Mouse (Mus musculus) hindbrain, embryonic 10.5 days (tissue): ENCODE data around the gene Atf3. TPM values are rescaled to one million over a fixed set of nuclear protein-coding genes. Genes with fewer than 3 reads are reported as not detected.

Source experiments
- DNase-seq: peaks from one replicate; pipeline ENCODE4 v3.0.0-alpha.2; 2017; ENCODE audit warnings: low spot score
- H3K27ac ChIP-seq: fragments of 300-500 bp; sonication (generic); 2 replicates; pipeline ENCODE4 v1.5.1; 2016; ENCODE audit warnings: mild to moderate bottlenecking, moderate library complexity
- H3K27me3 ChIP-seq: fragments of 300-500 bp; sonication (generic); 2 replicates; pipeline ENCODE4 v1.6.1; 2016; ENCODE audit warnings: mild to moderate bottlenecking; ENCODE audit not compliant: poor library complexity, insufficient read depth, severe bottlenecking
- H3K36me3 ChIP-seq: fragments of 300-500 bp; sonication (generic); 2 replicates; pipeline ENCODE4 v1.6.1; 2016; ENCODE audit warnings: mild to moderate bottlenecking, moderate library complexity
- H3K4me1 ChIP-seq: fragments of 300-500 bp; sonication (generic); replicated peaks from 2 replicates; pipeline ENCODE4 v1.6.1; 2016; ENCODE audit warnings: mild to moderate bottlenecking
- H3K4me3 ChIP-seq: fragments of 300-500 bp; sonication (generic); 2 replicates; pipeline ENCODE4 v1.5.1; 2016; ENCODE audit warnings: mild to moderate bottlenecking, moderate library complexity
- H3K9me3 ChIP-seq: fragments of 300-500 bp; sonication (generic); 2 replicates; pipeline ENCODE4 v1.6.1; 2016; ENCODE audit warnings: mild to moderate bottlenecking, moderate library complexity
- WGBS: fragments of 180-500 bp; shearing (Covaris S2); methylation state at CpG from one replicate; pipeline ENCODE4 v1.1.7; 2016; 5-methylcytosine and 5-hydroxymethylcytosine counted together
- polyA plus RNA-seq: library from polyadenylated mRNA; unstranded; fragments of >200 nt; fragmentation: Nextera tagmentation; extraction: Ambion mirVana; gene quantifications from 2 replicates; pipeline ENCODE4 v1.2.1, GENCODE M21; 2016

Atf3 gene
- polyA plus RNA-seq, 1 experiment from 2014 or later = 2.4 TPM

DNA sequence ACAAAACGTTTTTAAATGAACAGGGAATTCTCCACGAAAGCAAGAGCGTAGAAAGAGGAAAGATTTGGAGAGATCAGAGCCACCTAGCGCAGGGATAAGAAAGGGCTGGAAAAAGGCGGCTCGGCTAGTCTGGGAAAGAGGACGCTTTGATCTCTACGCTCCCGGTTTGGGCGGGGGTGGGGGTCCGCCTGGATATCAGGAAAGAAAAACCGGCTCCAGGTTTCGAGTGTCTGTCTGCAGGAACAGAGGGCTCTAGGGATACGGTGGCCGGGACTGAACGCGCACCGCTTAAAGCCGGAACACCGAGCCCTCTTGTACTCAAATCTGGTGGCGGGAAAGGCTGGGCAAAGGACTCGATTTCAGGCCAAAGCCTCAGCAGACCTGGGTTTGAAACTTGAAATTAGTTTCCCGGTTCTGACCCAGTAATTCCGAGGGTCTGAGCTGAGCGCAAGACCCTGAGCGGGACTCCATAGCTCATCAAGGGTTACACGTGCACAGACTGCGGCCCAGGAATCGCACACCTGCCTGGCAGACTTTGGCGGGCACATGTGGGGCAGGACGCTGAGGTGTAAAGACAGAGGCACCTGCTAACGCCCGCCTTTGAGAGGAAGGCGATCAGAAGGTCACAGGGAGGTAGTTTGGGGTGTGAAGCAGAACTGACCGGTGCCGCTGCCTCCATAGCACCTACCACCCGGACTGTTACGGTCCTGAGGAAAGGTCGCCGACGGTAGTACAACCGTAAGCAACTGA lies 33.6 kb downstream of the Atf3 start:
- Histone ChIP-seq H3K9me3 (no peaks in the 10 kb centered on the region), H3K4me1 (peaks cover 64% of the 10 kb centered on the region), H3K27me3 (peaks cover 99% of the 10 kb centered on the region), H3K27ac (0 out of 2 replicates have a peak overlapping the region, but pooled peaks have one; percentile 19), H3K4me3 (peak overlapping the region; percentile 56), H3K36me3 (no peaks in the 10 kb centered on the region)
- WGBS = under 1% methylated on average over 42 of the region's 42 CpGs
- DNase-seq = peak; percentile 61

DNA sequence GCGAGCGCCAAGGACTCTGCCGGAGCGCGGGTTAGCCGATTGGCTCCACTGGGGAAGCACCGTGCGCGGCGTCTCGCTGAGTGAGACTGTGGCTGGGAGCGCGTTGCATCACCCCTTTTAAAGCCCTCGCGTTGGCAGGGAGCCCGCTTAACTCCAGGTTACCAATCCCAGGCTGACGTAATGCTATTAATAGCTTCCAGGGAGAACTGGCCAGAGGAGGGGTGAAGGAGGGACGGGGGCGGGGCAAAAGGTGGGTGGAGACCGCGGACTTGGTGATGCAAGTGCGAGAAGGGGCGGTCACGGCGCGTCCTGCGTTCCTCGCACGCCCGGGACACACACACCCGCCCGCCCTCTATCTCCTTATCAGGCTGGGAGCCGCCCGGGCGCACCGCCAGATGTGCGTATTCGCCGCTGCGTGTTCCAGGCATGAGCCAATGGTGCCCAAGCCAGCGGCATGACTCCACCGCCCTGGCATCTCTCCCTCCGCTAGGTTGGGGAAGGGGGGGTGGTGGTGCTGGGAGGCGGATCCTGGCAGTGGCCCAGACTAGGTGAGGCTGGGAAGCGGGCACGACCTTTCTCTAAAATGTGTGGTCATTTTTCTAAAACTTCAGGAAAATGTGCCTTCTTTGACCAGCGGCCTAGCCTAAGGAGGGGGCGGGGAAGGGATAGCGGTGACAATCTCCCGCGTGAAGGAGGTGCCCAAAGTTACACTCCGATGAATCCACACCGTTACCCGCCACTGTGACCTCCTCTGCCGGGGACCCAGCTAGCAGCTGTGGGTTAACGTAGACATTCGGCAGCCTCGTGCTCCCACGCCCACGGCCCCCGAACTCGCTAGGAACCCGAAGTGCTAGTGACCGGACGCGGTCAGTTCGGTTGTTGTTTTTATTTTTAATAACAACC lies 34.4 kb downstream of the Atf3 start:
- Histone ChIP-seq H3K27ac (peak overlapping the region; percentile 70), H3K36me3 (no peaks in the 10 kb centered on the region), H3K9me3 (no peaks in the 10 kb centered on the region), H3K4me1 (peaks cover 71% of the 10 kb centered on the region), H3K4me3 (peak overlapping the region; percentile 56), H3K27me3 (peaks cover 100% of the 10 kb centered on the region)
- peak; percentile 86 for DNase-seq
- WGBS = under 1% methylated on average over 67 of the region's 67 CpGs

DNA sequence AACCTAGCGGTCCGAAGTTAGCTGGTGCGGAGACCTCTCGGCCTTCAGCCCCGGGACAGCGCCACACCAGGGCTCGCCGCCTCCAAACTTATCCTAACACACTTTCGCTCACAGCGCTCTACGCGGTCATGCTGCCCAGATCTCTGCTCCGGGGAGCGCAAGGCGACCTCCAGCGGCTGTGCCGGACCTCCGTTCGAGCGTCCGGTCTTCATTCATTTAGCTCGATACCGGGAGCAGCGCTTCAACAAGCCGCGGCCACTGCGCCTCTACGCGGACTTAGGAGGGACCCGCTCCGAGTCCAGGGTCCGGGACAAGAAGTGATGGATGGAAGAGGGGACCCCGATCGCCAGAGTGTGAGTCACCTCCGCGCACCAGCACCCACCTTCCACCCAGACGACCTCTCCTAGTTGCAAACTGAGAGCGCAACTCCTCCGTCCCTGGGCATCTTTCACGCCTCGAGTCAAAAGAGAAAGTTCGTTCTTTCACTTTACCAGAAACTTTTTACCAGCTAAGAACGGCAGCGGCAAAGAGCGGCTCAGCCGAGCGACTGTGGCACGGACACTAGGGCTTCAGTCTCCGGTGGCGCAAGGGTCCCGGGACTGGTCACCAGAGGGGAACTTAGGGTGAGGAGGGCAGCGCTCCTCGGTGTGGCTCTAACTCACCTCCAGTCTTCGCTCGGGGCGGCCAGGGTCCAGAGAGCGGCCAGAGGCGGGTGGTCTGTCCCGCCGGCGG lies 35.2 kb downstream of the Atf3 start:
- Histone ChIP-seq H3K27ac (peak overlapping the region; percentile 70), H3K4me3 (peak overlapping the region; percentile 56), H3K4me1 (peaks cover 75% of the 10 kb centered on the region), H3K36me3 (no peaks in the 10 kb centered on the region), H3K9me3 (no peaks in the 10 kb centered on the region), H3K27me3 (peaks cover 99% of the 10 kb centered on the region)
- DNase-seq = peak; percentile 80
- WGBS = under 1% methylated on average over 61 of the region's 61 CpGs

DNA sequence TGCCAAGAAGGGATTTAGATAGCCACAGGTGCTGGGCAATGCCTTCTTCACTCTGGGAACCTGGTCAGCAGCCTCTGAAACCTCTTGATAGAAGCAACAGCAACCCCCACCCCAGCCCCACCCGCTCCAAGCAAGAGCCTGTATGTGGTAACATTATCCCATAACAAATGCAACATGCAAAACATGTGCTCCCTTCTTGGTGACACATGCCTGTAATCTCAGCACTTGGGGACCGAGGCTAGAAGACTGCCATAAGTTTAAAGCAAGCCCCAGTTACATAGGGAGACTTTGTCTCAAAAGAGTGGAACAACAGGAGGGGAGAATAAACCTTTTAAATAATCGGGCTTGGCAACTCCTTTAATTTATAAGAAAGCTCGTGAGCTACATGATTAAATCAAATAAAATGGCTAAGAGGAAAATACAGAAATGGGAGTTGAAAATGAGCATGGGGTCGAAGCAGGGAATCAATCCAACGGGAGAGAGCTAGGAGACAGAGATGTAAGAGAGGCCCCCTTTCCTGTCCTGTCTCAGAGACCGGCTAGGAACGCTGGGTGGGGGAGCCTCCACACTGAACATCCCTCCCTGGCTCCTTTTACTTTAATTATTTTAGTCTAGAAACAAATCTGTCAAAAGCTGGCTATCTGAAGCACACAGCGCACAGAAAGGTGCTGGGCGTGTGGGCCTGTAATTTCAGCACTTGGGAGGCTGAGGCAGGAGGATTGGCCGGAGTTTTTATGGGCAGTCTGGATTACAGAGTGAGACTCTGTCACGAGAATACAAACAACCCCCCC lies 36.2 kb downstream of the Atf3 start:
- no peak overlapping the region for H3K27ac ChIP-seq
- 52% methylated on average over 12 of the region's 12 CpGs for WGBS
- H3K27me3 ChIP-seq = peaks cover 99% of the 10 kb centered on the region
- H3K9me3 ChIP-seq = no peaks in the 10 kb centered on the region
- H3K4me3 ChIP-seq = peak overlapping the region; percentile 56
- no peak for DNase-seq
- peaks cover 72% of the 10 kb centered on the region for H3K4me1 ChIP-seq
- H3K36me3 ChIP-seq = no peaks in the 10 kb centered on the region

DNA sequence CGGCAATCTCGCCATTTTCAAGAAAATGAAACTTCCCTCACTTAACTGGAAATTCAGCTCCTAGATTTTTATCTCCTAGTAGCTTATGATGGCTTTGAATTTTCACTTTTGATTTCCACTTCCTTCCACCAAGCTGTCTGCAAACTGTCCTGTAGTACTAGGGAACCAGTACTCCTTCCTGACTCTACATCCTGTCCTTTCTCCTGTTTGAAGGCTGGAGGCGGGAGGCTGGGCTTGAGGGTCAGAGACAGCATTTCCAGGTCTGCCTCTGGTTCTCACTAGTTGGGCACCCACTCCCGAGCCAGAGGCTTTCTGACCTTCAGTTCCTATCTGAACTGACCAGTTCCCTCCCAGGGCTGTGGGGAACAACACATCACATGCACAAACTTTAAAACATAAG lies 37.4 kb downstream of the Atf3 start:
- Histone ChIP-seq H3K4me1 (peaks cover 60% of the 10 kb centered on the region), H3K36me3 (no peaks in the 10 kb centered on the region), H3K27me3 (peaks cover 92% of the 10 kb centered on the region), H3K9me3 (no peaks in the 10 kb centered on the region), H3K4me3 (no peak overlapping the region), H3K27ac (no peak overlapping the region)
- 73% methylated on average over 4 of the region's 4 CpGs for WGBS
- DNase-seq = no peak

DNA sequence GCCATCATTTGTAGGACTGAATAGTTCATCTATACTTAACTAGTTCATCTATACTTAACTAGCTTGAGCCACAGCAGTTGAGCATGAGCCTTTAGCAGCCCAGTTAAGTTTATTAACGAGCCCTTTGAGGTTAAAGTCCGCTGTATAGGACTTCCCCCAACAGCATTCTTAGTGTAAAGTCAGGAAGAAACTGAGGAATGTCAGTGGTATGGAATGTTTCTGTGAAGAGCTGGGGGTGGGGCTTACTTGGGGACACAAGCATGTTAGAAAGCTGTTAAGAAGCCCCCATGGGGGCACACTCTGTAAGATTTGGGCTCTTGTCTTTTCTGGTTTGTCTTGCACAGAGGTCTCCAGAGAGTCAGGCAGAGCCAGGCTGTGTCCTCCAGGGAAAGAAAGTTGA lies 38.0 kb downstream of the Atf3 start:
- H3K27ac ChIP-seq = no peak overlapping the region
- 52% methylated on average over 2 of the region's 2 CpGs for WGBS
- no peak for DNase-seq
- peaks cover 54% of the 10 kb centered on the region for H3K4me1 ChIP-seq
- peaks cover 87% of the 10 kb centered on the region for H3K27me3 ChIP-seq
- H3K36me3 ChIP-seq = no peaks in the 10 kb centered on the region
- no peak overlapping the region for H3K4me3 ChIP-seq
- no peaks in the 10 kb centered on the region for H3K9me3 ChIP-seq

DNA sequence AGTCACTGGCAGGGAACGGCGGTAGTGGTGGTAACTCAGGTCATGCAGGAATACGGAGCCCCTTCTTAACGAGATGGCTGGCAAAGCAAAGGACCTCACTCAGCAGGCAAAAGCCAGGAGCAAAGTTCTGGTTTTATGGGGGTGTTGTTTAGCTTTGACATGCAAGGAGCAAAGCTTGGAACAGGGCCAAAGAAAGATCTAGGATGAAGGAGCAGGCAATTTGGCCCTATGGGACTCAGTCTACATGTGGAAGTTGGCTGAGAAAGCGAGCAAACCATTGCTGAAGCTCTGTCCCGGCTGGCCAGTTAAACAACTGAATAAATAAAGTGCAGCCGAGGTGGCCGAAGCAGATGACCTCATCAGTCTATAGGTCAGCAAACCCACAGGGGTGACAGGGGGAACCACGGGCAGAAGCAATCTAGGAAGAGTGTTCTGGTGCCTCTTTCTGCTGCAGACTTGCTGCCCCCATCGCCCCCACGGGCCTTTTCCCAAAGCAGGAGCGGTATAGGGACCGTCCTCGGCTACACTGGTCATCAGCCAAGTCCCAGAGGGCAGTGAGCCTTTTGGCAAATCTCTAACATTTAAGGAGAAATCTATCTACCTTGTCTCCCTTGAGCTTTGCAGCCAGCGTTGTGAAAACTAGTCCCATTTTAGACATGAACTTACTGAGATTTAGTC lies 39.2 kb downstream of the Atf3 start:
- Histone ChIP-seq H3K4me3 (no peak overlapping the region), H3K9me3 (no peaks in the 10 kb centered on the region), H3K27me3 (peaks cover 75% of the 10 kb centered on the region), H3K27ac (no peak overlapping the region), H3K36me3 (no peaks in the 10 kb centered on the region), H3K4me1 (peaks cover 42% of the 10 kb centered on the region)
- 39% methylated on average over 15 of the region's 15 CpGs for WGBS
- peak; percentile 24 for DNase-seq

DNA sequence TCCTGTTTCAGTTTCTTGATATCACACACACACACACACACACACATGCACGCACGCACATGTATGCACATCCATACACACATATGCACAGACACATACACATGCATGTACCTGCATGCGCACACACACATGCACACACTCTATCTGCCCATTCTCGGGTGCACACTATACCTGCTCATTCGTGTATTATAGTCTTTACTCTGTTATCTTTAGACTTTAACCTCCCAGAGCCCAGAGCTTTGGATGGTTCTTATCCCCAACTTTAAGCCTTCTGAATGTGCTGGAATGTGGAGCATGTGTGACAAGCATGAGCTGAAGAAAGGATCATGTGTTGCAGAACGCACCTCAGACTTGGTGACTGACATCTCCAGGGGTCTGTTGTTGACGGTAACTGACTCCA lies 41.0 kb downstream of the Atf3 start:
- H3K9me3 ChIP-seq = no peaks in the 10 kb centered on the region
- 73% methylated on average over 7 of the region's 7 CpGs for WGBS
- no peak overlapping the region for H3K27ac ChIP-seq
- H3K36me3 ChIP-seq = no peaks in the 10 kb centered on the region
- no peak for DNase-seq
- no peak overlapping the region for H3K4me3 ChIP-seq
- peaks cover 25% of the 10 kb centered on the region for H3K4me1 ChIP-seq
- peaks cover 57% of the 10 kb centered on the region for H3K27me3 ChIP-seq

DNA sequence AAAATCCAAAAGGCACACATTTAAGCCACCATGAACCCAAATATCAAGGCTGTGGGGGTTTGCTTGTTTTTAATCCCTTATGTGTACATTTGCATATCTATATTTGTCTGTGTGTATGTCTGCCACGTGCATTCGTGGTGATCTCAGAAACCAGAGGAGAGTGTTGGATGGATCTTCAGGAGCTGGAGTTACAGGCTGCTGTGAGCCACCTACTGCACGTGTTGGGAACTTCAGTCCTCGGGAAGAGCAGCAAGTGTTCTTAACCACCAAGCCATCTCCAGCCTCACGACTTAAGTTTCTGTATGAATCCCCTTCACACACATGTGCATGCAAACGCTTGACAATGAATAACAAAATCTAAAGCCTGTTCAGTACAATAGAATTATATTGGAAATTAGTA lies 45.4 kb downstream of the Atf3 start:
- DNase-seq = no peak
- no peak overlapping the region for H3K27ac ChIP-seq

DNA sequence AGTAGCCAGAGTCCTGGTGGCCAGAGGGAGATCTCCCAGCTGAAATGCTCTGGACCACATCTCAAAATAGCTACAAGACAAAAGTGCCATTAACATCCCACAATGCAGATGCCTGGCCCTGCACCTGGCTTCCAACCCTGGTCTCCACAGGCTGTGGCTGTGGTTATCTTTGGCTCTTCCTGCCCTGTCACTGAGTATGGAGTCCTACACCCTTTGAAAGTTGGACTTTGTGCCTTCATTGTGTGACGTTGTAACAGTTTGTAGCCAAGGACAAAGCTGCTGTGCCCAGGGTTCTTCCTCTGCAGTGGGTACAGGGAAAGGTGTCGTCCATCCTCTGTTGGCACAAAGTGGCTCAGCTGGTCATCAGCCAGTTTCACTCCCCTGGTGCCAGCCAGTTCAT lies 47.4 kb downstream of the Atf3 start:
- DNase-seq = no peak
- Histone ChIP-seq H3K4me1 (peaks cover 3% of the 10 kb centered on the region; the same call in 1 of the 2 replicates), H3K27ac (no peak overlapping the region), H3K4me3 (no peak overlapping the region), H3K9me3 (no peaks in the 10 kb centered on the region), H3K36me3 (no peaks in the 10 kb centered on the region), H3K27me3 (peaks cover under 1% of the 10 kb centered on the region)
- 87% methylated on average over 2 of the region's 2 CpGs for WGBS

More for the DNA sequence above, 45.4 kb downstream of the Atf3 start:
- H3K4me1 ChIP-seq = no peaks in the 10 kb centered on the region; the same call in 1 of the 2 replicates
- no peaks in the 10 kb centered on the region for H3K36me3 ChIP-seq
- H3K27me3 ChIP-seq = peaks cover 14% of the 10 kb centered on the region
- no peaks in the 10 kb centered on the region for H3K9me3 ChIP-seq
- no peak overlapping the region for H3K4me3 ChIP-seq
- WGBS = 18% methylated on average over 6 of the region's 6 CpGs

DNA sequence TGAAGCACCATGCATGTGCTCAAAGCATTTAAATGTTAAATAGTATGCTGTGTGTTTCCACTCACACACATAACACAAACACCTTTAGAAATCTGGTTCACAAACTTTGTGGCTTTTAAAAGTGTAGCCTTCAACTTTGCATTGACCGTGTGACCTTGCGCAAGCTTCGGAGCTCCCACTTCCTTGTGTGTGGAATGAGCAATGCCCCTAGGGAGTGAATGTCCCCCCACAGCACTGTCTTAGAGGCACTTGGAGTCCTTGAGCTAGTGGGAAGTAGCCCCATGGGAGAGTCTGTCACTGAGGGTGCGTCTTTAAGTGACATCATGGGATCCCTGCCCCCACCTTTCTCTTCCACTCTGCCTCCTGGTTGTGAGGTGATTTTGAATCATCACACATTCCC lies 51.6 kb downstream of the Atf3 start:
- H3K27ac ChIP-seq = no peak overlapping the region
- H3K36me3 ChIP-seq = no peaks in the 10 kb centered on the region
- no peaks in the 10 kb centered on the region for H3K27me3 ChIP-seq
- no peaks in the 10 kb centered on the region for H3K9me3 ChIP-seq
- H3K4me1 ChIP-seq = peaks cover 3% of the 10 kb centered on the region; the same call in 1 of the 2 replicates
- no peak overlapping the region for H3K4me3 ChIP-seq
- WGBS = 84% methylated on average over 4 of the region's 4 CpGs
- DNase-seq = no peak
